Mouse (Mus musculus) brain, embryonic 14.5 days (tissue): ENCODE results near the gene Bcap31.

ENCODE experiments used
- CTCF ChIP-seq: fragments of 200-500 bp; IDR thresholded peaks from 2 replicates; pipeline ENCODE4 v1.5.1; 2012; ENCODE audit warnings: inconsistent platforms, mild to moderate bottlenecking, moderate library complexity, borderline replicate concordance; ENCODE audit not compliant: insufficient read depth, insufficient read length; ENCODE audit errors: extremely low read depth
- POLR2A ChIP-seq: fragments of 200-500 bp; IDR thresholded peaks from 2 replicates; pipeline ENCODE4 v1.6.1; 2012; ENCODE audit warnings: mild to moderate bottlenecking, inconsistent platforms, borderline replicate concordance; ENCODE audit not compliant: poor library complexity, insufficient read depth, insufficient read length, severe bottlenecking; ENCODE audit errors: extremely low read depth

DNA sequence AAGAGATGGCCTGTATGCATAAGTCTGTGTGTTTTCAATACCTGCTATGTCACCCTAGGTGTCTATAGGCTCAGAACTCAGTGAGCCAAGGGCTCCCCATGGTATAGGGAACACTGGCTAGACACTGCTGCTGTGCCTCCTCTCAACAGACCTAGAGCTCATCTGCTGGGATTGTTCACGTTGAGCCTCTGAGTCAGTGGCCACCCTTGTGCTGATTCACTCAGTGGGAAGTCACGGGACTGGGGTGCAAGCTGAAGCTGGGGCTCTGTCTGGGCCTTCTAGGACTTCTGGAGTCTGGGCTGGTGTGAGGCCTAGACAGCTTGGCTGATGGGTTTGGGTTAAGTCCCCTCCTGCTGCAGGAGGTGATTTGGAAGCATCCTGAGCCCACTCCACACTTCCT, 40.7 kb downstream of the Bcap31 start:
- TF ChIP-seq POLR2A (no peak), CTCF (no peak)
